Mouse (Mus musculus) stomach, postnatal 0 days (tissue): ENCODE data around the gene Hydin.

Experiments used
- CTCF ChIP-seq: IDR thresholded peaks from 2 replicates; pipeline ENCODE4 v1.5.1; 2016; ENCODE audit warnings: antibody characterized with exemption, low read depth, mild to moderate bottlenecking, moderate library complexity
- EP300 ChIP-seq: optimal IDR thresholded peaks from 2 replicates; pipeline ENCODE3; 2016; ENCODE audit warnings: antibody characterized with exemption

DNA sequence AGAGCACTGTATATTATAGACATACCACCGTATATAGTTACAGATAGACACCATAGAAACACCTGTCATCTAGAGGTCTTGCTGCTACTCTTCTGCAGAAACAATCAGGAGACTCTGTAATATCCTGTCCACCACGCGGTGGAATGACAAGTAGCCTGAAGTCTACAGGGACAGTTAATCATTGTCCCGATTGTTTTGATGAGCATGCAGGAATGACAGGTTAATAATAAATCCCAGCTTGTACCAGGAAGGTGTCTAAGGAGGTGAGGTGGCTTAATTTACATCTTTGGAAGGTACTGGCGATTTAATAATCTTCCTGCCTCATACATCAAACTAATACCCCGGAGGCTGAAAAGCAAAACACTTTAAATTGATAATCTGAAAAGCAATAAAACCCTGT is 36.0 kb upstream of the Hydin start:
- TF ChIP-seq EP300: no peak
- no peak for TF ChIP-seq CTCF
